Mouse (Mus musculus) megakaryocyte, embryonic 14.5 days (primary cell): ENCODE data around the gene Drp2.

Source experiments
- FLI1 ChIP-seq: IDR thresholded peaks from 2 replicates; pipeline ENCODE4 v1.6.1; 2012; ENCODE audit warnings: low read length, inconsistent platforms, mixed read lengths
- GATA1 ChIP-seq: IDR thresholded peaks from 3 replicates; pipeline ENCODE4 v1.6.1; 2012; ENCODE audit warnings: mixed read lengths, low read length, inconsistent platforms, borderline replicate concordance

GRCm38 (mm10) chrX:134384896-134385295, 19.5 kb upstream of the Drp2 start:
- TF ChIP-seq GATA1 (no peak), FLI1 (no peak)
